Mouse (Mus musculus) hindbrain, embryonic 14.5 days (tissue): Measurements from ENCODE around the gene Rora. TPM values are rescaled to one million over a fixed set of nuclear protein-coding genes. Genes with fewer than 3 reads are reported as not detected.
A peak's percentile ranks its signal among the peaks of the same experiment; 100 is the strongest.

Experiments
- ATAC-seq: fragments of 200-750 bp; cut with Nextera tagmentation; 2 replicates; pipeline ENCODE4 v1.8.0; 2017; ENCODE audit warnings: moderate number of reproducible peaks, mild to moderate bottlenecking, moderate TSS enrichment, moderate library complexity; ENCODE audit not compliant: low FRiP score
- DNase-seq: peaks from one replicate; pipeline ENCODE4 v3.0.0-alpha.2; 2015; ENCODE audit warnings: low spot score
- H3K27ac ChIP-seq: fragments of 300-500 bp; sonication (generic); 2 replicates; pipeline ENCODE4 v1.5.1; 2014; ENCODE audit warnings: mild to moderate bottlenecking, moderate library complexity
- H3K27me3 ChIP-seq: fragments of 300-500 bp; sonication (generic); 2 replicates; pipeline ENCODE4 v1.6.1; 2014; ENCODE audit warnings: mild to moderate bottlenecking, low read length, mixed read lengths; ENCODE audit not compliant: control insufficient read depth, insufficient read depth
- H3K36me3 ChIP-seq: fragments of 300-500 bp; sonication (generic); replicated peaks from 2 replicates; pipeline ENCODE4 v1.6.1; 2014; ENCODE audit not compliant: control insufficient read depth, insufficient read depth
- H3K4me1 ChIP-seq: fragments of 300-500 bp; sonication (generic); replicated peaks from 2 replicates; pipeline ENCODE4 v1.6.1; 2014; ENCODE audit warnings: antibody characterized with exemption, low read length, mixed read lengths; ENCODE audit not compliant: control insufficient read depth, insufficient read depth
- H3K4me2 ChIP-seq: fragments of 300-500 bp; sonication (generic); replicated peaks from 2 replicates; pipeline ENCODE4 v1.6.1; 2014; ENCODE audit warnings: mild to moderate bottlenecking, moderate library complexity
- H3K4me3 ChIP-seq: fragments of 300-500 bp; sonication (generic); replicated peaks from 2 replicates; pipeline ENCODE4 v1.5.1; 2014; ENCODE audit warnings: mild to moderate bottlenecking, low read length
- H3K9ac ChIP-seq: fragments of 300-500 bp; sonication (generic); 2 replicates; pipeline ENCODE4 v1.6.1; 2014
- H3K9me3 ChIP-seq: fragments of 300-500 bp; sonication (generic); 2 replicates; pipeline ENCODE4 v1.6.1; 2016; ENCODE audit warnings: low read length; ENCODE audit not compliant: control insufficient read depth
- WGBS: fragments of 180-500 bp; shearing (Covaris S2); extraction: QIAGEN DNeasy Blood & Tissue Kit; methylation state at CpG from one replicate; pipeline ENCODE4 v1.1.7; 2014; 5-methylcytosine and 5-hydroxymethylcytosine counted together
- polyA plus RNA-seq: library from polyadenylated mRNA; unstranded; fragments of >200 nt; fragmentation: Nextera tagmentation; extraction: Ambion mirVana; gene quantifications from 2 replicates; pipeline ENCODE4 v1.2.1, GENCODE M21; 2014

The Rora gene
- polyA plus RNA-seq, 1 experiment from 2014 or later: 22.0 TPM

DNA sequence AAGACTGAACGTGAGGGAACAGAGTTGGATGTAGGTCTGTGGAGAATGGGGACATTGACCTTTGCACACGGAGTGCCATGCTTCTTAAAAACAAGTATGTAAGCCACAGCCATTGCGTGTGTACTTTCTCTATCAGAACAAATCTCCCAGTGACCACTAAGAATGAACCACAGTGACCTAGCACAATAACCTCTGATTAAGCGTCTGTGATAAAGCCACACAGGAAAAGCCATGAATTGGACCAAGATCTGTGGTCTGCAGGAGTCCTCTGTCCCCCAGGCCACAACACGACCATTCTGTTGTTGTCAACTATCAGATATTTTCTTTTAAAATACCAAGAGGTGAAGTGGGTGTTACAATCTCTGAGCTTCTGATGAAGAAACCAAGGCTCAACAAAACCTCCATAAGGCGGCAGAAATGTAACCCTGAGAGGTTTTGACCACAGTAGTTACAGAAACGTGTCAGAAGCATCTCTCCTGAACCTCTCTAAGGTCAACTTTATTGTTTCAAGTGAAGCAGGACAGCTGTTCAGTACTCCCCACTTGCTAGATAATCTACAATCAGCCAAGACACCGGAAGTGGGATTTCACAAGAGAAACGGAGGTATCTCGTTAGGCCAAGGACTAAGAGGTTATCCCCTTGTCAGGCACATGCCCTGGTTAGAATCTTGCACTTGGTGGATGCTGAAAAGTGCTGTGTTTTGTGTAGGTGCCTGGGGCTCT is 666.5 kb downstream of the Rora start:
- WGBS: 77% methylated on average over 10 of the region's 10 CpGs
- no peak for DNase-seq

DNA sequence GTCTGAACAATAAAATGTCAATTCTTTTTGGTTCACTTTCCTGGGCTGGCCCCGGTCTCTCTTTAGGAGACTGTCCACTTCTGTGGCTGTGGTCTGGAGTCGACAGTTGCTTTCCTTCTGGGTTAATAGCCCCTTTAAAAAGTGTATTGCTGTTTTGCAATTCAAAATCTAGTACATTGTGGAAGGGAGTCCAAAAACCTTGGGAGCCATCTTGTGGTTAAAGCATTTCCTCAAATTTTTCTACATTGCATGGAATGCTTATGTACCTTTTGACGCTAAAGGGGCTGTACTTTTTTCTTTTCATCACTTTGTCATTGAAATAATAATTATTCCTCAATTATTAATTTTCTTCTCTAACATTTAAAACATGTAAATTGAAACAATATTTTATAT is 667.0 kb downstream of the Rora start:
- Histone ChIP-seq H3K4me1 (no peaks in the 10 kb centered on the region), H3K36me3 (no peaks in the 10 kb centered on the region), H3K4me2 (no peak overlapping the region), H3K27ac (no peak overlapping the region), H3K4me3 (no peak overlapping the region), H3K9ac (no peak overlapping the region), H3K27me3 (no peaks in the 10 kb centered on the region), H3K9me3 (no peaks in the 10 kb centered on the region)
- 62% methylated on average over 3 of the region's 3 CpGs for WGBS
- peak; percentile 63 for DNase-seq
- no peak for ATAC-seq

More for the DNA sequence above, 666.5 kb downstream of the Rora start:
- Histone ChIP-seq H3K4me2 (no peak overlapping the region), H3K36me3 (no peaks in the 10 kb centered on the region), H3K27me3 (no peaks in the 10 kb centered on the region), H3K9me3 (no peaks in the 10 kb centered on the region), H3K4me1 (no peaks in the 10 kb centered on the region), H3K27ac (no peak overlapping the region), H3K9ac (no peak overlapping the region), H3K4me3 (no peak overlapping the region)
- no peak for ATAC-seq

DNA sequence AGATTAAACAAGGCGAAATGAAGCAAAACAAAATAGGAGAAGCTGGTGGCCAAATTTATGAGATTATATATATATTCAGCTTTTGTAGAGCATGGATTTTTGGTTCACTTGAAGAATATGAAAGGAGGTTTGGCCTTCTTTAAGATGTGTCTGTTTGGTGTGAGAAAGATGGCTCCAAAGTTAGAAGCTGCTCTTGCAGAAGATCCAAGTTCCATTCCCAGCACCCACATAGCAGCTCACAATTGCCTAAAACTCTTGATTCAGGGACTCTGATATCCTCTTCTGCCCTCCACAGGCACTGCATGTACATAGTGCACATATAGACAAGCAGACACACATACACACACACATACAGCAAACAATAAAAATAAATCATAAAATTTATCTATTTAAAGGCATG is 668.4 kb downstream of the Rora start:
- no peak for ATAC-seq
- Histone ChIP-seq H3K4me1 (no peaks in the 10 kb centered on the region), H3K9ac (no peak overlapping the region), H3K9me3 (no peaks in the 10 kb centered on the region), H3K4me2 (no peak overlapping the region), H3K36me3 (no peaks in the 10 kb centered on the region), H3K4me3 (no peak overlapping the region), H3K27me3 (no peaks in the 10 kb centered on the region), H3K27ac (no peak overlapping the region)
- WGBS: 96% methylated on average over 1 of the region's 1 CpGs
- no peak for DNase-seq

DNA sequence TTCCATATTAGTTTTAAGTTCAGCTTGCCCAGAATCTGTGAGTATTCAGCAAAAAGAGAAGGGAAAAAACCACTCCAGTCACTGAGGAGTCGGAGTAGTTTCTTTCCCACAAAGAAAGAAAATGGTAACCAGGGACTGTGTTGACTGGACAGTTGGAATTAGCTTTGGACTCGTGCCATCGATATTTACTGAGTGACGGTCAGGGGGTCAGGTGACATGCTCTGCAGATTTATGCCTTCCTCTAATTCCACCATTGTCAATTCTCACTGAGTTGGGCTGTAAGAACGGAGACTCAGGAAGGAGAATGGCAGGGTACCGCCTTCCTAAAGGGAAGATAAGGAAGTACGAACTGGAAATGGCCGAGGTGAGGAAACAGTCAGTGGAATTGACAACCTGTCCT is 670.2 kb downstream of the Rora start:
- no peaks in the 10 kb centered on the region for H3K27me3 ChIP-seq
- no peak overlapping the region for H3K9ac ChIP-seq
- H3K4me1 ChIP-seq: no peaks in the 10 kb centered on the region
- H3K9me3 ChIP-seq: no peaks in the 10 kb centered on the region
- no peak overlapping the region for H3K4me3 ChIP-seq
- no peak for ATAC-seq
- no peak for DNase-seq
- 68% methylated on average over 8 of the region's 8 CpGs for WGBS
- no peak overlapping the region for H3K4me2 ChIP-seq
- no peaks in the 10 kb centered on the region for H3K36me3 ChIP-seq
- H3K27ac ChIP-seq: no peak overlapping the region

DNA sequence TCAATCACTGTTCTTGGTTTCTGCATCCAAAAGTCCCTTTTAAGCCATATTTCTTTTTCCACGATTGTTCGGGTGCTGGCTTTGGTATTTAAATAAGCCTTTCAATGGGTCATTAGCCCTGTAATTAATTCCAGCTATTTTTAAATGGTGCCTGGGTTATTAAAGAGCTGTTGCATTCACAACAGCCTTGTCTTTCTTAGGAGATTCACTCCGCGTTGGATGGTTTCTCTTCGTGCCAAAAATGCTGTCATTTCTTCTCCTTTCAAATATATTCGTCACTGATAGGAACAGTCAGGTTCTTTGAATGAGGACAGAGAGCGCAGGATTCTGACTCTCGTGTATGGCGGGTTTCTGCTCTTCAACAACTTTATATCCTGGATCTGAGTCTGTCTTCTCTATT is 673.5 kb downstream of the Rora start:
- Histone ChIP-seq H3K36me3 (no peaks in the 10 kb centered on the region), H3K27ac (no peak overlapping the region), H3K9ac (no peak overlapping the region), H3K9me3 (no peaks in the 10 kb centered on the region), H3K27me3 (no peaks in the 10 kb centered on the region), H3K4me3 (no peak overlapping the region), H3K4me1 (no peaks in the 10 kb centered on the region), H3K4me2 (no peak overlapping the region)
- ATAC-seq: no peak
- DNase-seq: no peak
- 50% methylated on average over 9 of the region's 9 CpGs for WGBS

DNA sequence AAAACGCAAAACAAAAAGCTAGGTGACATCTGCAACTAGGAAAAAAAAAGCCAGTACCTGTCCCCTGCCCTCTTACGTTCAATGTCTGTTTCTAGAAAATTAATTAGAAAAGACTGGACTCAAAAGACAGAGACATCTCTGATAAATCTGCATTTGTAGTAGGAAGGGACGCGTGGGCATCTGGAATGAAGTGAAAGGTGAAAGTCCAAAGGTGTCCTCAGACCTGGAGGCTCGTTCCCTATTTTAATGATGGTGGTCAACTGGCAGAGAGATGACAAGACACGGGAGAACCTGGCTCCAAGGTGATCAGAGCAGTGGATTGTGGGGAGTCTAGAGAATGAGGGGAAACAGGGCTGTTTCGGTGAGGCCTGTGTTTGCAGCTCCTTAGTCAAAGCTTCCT is 674.0 kb downstream of the Rora start:
- no peaks in the 10 kb centered on the region for H3K36me3 ChIP-seq
- no peak overlapping the region for H3K27ac ChIP-seq
- no peaks in the 10 kb centered on the region for H3K27me3 ChIP-seq
- H3K4me2 ChIP-seq: no peak overlapping the region
- WGBS: 87% methylated on average over 7 of the region's 7 CpGs
- H3K9me3 ChIP-seq: no peaks in the 10 kb centered on the region
- no peaks in the 10 kb centered on the region for H3K4me1 ChIP-seq
- DNase-seq: no peak
- ATAC-seq: no peak
- no peak overlapping the region for H3K9ac ChIP-seq
- no peak overlapping the region for H3K4me3 ChIP-seq

DNA sequence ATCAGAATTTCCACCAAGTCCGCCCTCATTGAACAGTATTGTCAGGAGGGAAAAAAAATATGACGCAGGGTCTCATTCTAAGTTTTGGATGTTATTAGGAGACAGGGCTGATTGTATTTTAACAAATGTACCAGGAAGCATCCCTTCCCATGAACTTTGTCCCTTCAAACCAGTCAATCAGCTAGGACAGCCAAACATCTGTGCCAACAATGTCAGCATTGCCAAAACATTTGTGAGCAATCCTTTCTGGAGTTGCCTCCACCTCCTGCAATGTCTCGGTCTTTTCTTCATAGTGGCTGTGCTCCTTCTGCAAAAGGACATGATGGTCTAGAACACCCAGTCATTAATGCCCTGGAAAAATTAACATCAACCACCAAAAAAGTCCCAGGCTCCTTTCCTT is 678.2 kb downstream of the Rora start:
- H3K27me3 ChIP-seq: no peaks in the 10 kb centered on the region
- WGBS: 87% methylated on average over 3 of the region's 3 CpGs
- ATAC-seq: no peak

DNA sequence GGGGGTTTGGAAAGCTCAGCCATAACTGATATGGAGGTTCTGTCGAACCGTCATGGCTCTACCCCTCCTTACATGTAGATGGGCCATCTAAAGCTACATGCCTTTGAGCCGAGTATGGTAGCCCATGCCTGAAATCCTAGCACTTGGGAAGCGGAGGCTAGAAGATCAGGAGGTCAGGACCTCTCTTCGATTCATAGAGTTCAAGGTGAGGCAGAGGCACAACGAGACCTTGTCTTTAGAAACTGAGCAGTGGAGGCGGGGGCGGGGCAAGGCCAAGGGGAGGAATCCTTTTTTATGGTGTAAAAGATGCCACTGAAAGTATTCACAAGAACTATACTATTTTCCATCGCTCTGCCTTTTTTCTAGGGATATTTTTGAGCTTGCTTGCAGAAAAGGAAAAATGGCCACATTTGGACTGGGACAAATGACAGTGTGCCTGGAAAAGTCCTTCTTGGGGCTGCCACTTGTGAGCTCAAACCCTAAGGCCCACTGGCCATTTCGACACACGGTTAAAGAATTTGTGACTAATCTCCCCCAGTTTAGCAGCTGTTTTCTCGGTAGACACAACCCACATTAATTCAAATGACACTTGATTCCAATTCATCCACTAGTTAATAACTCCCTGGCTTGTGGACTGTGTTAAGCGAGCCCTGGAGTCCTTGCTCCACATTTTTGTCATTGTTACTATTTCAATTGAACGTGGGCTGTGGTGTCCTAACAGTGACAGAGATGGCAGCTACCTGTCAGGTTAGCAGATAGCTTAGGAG is 679.4 kb downstream of the Rora start:
- WGBS: 83% methylated on average over 14 of the region's 14 CpGs
- H3K27ac ChIP-seq: no peak overlapping the region
- ATAC-seq (no peak), DNase-seq (no peak)
- H3K4me2 ChIP-seq: no peak overlapping the region
- no peak overlapping the region for H3K4me3 ChIP-seq
- no peak overlapping the region for H3K9ac ChIP-seq
- H3K27me3 ChIP-seq: no peaks in the 10 kb centered on the region
- H3K4me1 ChIP-seq: no peaks in the 10 kb centered on the region
- no peaks in the 10 kb centered on the region for H3K9me3 ChIP-seq
- H3K36me3 ChIP-seq: no peaks in the 10 kb centered on the region

More for the DNA sequence above, 678.2 kb downstream of the Rora start:
- Histone ChIP-seq H3K9me3 (no peaks in the 10 kb centered on the region), H3K27ac (no peak overlapping the region), H3K4me3 (no peak overlapping the region), H3K4me2 (no peak overlapping the region), H3K9ac (no peak overlapping the region), H3K36me3 (no peaks in the 10 kb centered on the region), H3K4me1 (no peaks in the 10 kb centered on the region)
- no peak for DNase-seq

DNA sequence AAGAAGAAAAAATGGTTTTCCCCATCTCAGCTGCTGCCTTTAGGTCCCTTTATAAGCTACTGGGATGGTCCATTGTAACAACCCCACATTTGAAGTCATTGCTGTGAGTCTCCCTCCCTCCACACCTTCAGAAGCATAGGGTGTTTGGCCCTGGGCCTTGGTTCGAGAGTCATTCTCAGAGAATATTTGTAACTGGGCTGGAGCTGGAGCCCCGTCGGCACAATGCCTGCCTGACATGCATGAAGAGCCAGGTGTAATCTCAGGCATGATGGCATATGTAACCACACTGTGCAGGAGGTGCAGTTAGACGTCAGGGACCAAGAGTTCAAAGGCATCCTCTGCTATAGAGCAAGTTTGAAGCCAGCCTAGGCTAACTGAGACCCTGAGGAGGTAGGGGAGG is 680.1 kb downstream of the Rora start:
- Histone ChIP-seq H3K4me2 (no peak overlapping the region), H3K4me1 (no peaks in the 10 kb centered on the region), H3K36me3 (no peaks in the 10 kb centered on the region), H3K27ac (no peak overlapping the region), H3K4me3 (no peak overlapping the region), H3K9me3 (no peaks in the 10 kb centered on the region), H3K27me3 (no peaks in the 10 kb centered on the region), H3K9ac (no peak overlapping the region)
- whole genome bisulfite sequencing: 83% methylated on average over 4 of the region's 4 CpGs
- no peak for DNase-seq
- no peak for ATAC-seq
